9 mouse cellular contexts compared by ENCODE assay signal in genomic region chr6:22280217-22280861, GRCm38 (mm10). TPM values are rescaled to one million over a fixed set of nuclear protein-coding genes. Genes with fewer than 3 reads are reported as not detected.
DNase-seq lines count a peak whose midpoint lies in the region; ATAC-seq and TF ChIP-seq lines count a peak whose summit lies in the region.
"Had no signal": no experiment of that assay in that cellular context is flagged by ENCODE, and none has a peak within 500 bp of the region (broad histone marks: within the 10 kb centered on the region; RNA-seq: fewer than 3 reads in every experiment).

No protein-coding gene starts in this region.

- 0 out of 2 replicates have a peak, but pooled peaks have one; percentile 36 for ATAC-seq in cerebellum, adult (ENCODE audit: insufficient number of reproducible peaks, low FRiP score, low TSS enrichment)
- ATAC-seq in Patski: peak; percentile 88
- ATAC-seq in hematopoietic stem cell, adult 5-6 weeks (replicated peaks in 1 of 2; ENCODE audit: insufficient read depth in 1 of 2, low FRiP score in 2 of 2, low TSS enrichment in 1 of 2, low read depth in 1 of 2, poor library complexity in 2 of 2, severe bottlenecking in 2 of 2): peak; percentile 58 to 68

- no peak for TF ChIP-seq CTCF in Patski (IDR thresholded peaks at IDR 0.05)
- TF ChIP-seq CTCF in embryonic fibroblast, embryonic 13.5 days (IDR thresholded peaks at IDR 0.05; ENCODE audit: borderline replicate concordance, insufficient read depth, low read length): no peak

- intact Hi-C loops in left cerebral cortex, postnatal 4 days (cut with DNase I): loop anchor here (10.0 kb wide), 1 partner anchor 156 kb away; no protein-coding TSS in a partner anchor

- peaks cover 7% of the 10 kb centered on the region for H3K4me1 ChIP-seq in embryonic fibroblast, embryonic 13.5 days (ENCODE audit: control insufficient read depth, insufficient read depth, low read length)
- H3K4me1 ChIP-seq: neural tube, embryonic 12.5 days had no signal

- peak overlapping the region; percentile 94 for H3K27ac ChIP-seq in embryonic fibroblast, embryonic 13.5 days (ENCODE audit: insufficient read depth, low read length)
- H3K27ac ChIP-seq: neural tube, embryonic 12.5 days had no signal

- TF ChIP-seq POLR2A in embryonic fibroblast, embryonic 13.5 days (IDR thresholded peaks at IDR 0.05; ENCODE audit: low read depth, low read length): no peak
- no peak for TF ChIP-seq POLR2A in myocyte (IDR thresholded peaks at IDR 0.05; ENCODE audit: insufficient read length, low read depth)

- in situ Hi-C loops in Patski (cut with MboI; ENCODE audit: low pct_unique_long_range_greater_than_20kb): no loop called here

- H3K27me3 ChIP-seq in Patski (no peaks in the 10 kb centered on the region), myocyte (ENCODE audit: control insufficient read depth, insufficient read depth, insufficient read length) (no peaks in the 10 kb centered on the region)
- H3K27me3 ChIP-seq: neural tube, embryonic 12.5 days had no signal

- POLR2A ChIA-PET in Patski (lab: Charles Lee): no interaction called here

- H3K4me2 ChIP-seq in myocyte (ENCODE audit: low read depth): peak overlapping the region; percentile 84
- H3K4me2 ChIP-seq: neural tube, embryonic 12.5 days had no signal

- H3K36me3 ChIP-seq in myocyte (ENCODE audit: control insufficient read depth, insufficient read depth): no peaks in the 10 kb centered on the region
- H3K36me3 ChIP-seq: neural tube, embryonic 12.5 days had no signal

- DNase-seq in cerebellum, adult 9-11 months: no peak
- DNase-seq in Patski (ENCODE audit: low read depth, low spot score): peak; percentile 99
- peak; percentile 56 for DNase-seq in left cerebral cortex, postnatal 4 days
- no peak for DNase-seq in spleen, adult 18-20 months

- no peak overlapping the region for H3K4me3 ChIP-seq in embryonic fibroblast, embryonic 13.5 days (ENCODE audit: insufficient read depth, low read length)
- no peak overlapping the region for H3K4me3 ChIP-seq in myocyte
- H3K4me3 ChIP-seq: neural tube, embryonic 12.5 days had no signal

- CTCF ChIA-PET in Patski (lab: Charles Lee): interaction anchor here (0.9 to 1.5 kb wide), 6 partner anchors 10 to 159 kb away, joined by 3 to 9 read pairs (median 3); no protein-coding TSS in a partner anchor

- H3ac ChIP-seq in myocyte (ENCODE audit: control insufficient read depth, insufficient read length): no peak overlapping the region

- no peaks in the 10 kb centered on the region for H3K79me2 ChIP-seq in myocyte (ENCODE audit: control insufficient read depth, insufficient read depth)

TF ChIP-seq in myocyte, 11 proteins besides CTCF, POLR2A, EP300 and RAD21:
- TF ChIP-seq USF1 (IDR thresholded peaks at IDR 0.05; ENCODE audit: low read depth) (peak; percentile 64), REST (IDR thresholded peaks at IDR 0.05; ENCODE audit: insufficient read depth, insufficient read length) (no peak), MYOG (IDR thresholded peaks at IDR 0.05; ENCODE audit: control insufficient read depth in 1 of 3, insufficient read depth in 1 of 3, insufficient read length in 2 of 3, low read depth in 2 of 3) (peak in 1 of 3 experiments; percentile 57), CEBPB (IDR thresholded peaks at IDR 0.05; ENCODE audit: insufficient read depth, poor library complexity, severe bottlenecking) (peak; percentile 80), TCF3 (IDR thresholded peaks at IDR 0.05; ENCODE audit: insufficient read length, low read depth) (no peak), MYOD1 (IDR thresholded peaks at IDR 0.05; ENCODE audit: control insufficient read depth in 1 of 3, insufficient read length in 2 of 3, low read depth in 2 of 3) (peak in 1 of 3 experiments; percentile 19), MAX (IDR thresholded peaks at IDR 0.05; ENCODE audit: low read depth) (no peak), E2F4 (IDR thresholded peaks at IDR 0.05; ENCODE audit: insufficient read depth) (no peak), SRF (IDR thresholded peaks at IDR 0.05; ENCODE audit: control insufficient read depth, insufficient read length, low read depth) (no peak), TCF12 (IDR thresholded peaks at IDR 0.05; ENCODE audit: insufficient read depth, poor library complexity, severe bottlenecking) (no peak), POLR2AphosphoS2 (IDR thresholded peaks at IDR 0.05; ENCODE audit: insufficient read length, low read depth) (no peak)

RNA-seq across cellular contexts. Expression of gene Wnt16, which starts 7.7 kb away (rescaled TPM):
- not detected for polyA plus RNA-seq in Patski (2021)
- 6.9 and 15.6 TPM in 2 replicates for polyA plus RNA-seq in embryonic fibroblast, embryonic 13.5 days (2011; ENCODE audit: insufficient read length, low read depth, missing spikeins)
- not detected in 2 replicates for total RNA-seq in hematopoietic stem cell, adult 5-6 weeks (2017)
- 1 to 10 TPM; 1.3 to 1.5 TPM for total RNA-seq in left cerebral cortex, postnatal 4 days (2021)
- polyA plus RNA-seq in myocyte (2012; fragmentation: generic; extraction: Trizol): not detected

Comparison
In these comparisons a context has a peak if more than half of its experiments do, and no peak if none do; other contexts are left out.
1. ATAC-seq: peak in every context shown above with its lines; median percentile 88 in Patski; 63 in hematopoietic stem cell, adult 5-6 weeks; 36 in cerebellum, adult.
2. DNase-seq: peak in Patski (single experiment) and left cerebral cortex, postnatal 4 days (single experiment); none in cerebellum, adult 9-11 months (single experiment) and spleen, adult 18-20 months (0 of 2).